Mouse (Mus musculus) heart, embryonic 15.5 days (tissue): ENCODE data around the gene Ednra. TPM values are rescaled to one million over a fixed set of nuclear protein-coding genes. Genes with fewer than 3 reads are reported as not detected.
A peak's percentile ranks its signal among the peaks of the same experiment; 100 is the strongest.

Experiments used
- ATAC-seq: fragments of 200-750 bp; cut with Nextera tagmentation; replicated peaks from 2 replicates; pipeline ENCODE4 v1.8.0; 2017; ENCODE audit warnings: low read depth, moderate TSS enrichment; ENCODE audit not compliant: insufficient number of reproducible peaks, insufficient read depth, low FRiP score
- H3K27ac ChIP-seq: fragments of 300-500 bp; sonication (generic); 2 replicates; pipeline ENCODE4 v1.5.1; 2015; ENCODE audit warnings: mild to moderate bottlenecking, inconsistent platforms
- H3K27me3 ChIP-seq: fragments of 300-500 bp; sonication (generic); 2 replicates; pipeline ENCODE4 v1.6.1; 2015; ENCODE audit warnings: inconsistent platforms
- H3K36me3 ChIP-seq: fragments of 300-500 bp; sonication (generic); 2 replicates; pipeline ENCODE4 v1.6.1; 2015; ENCODE audit warnings: mild to moderate bottlenecking, inconsistent platforms
- H3K4me1 ChIP-seq: fragments of 300-500 bp; sonication (generic); replicated peaks from 2 replicates; pipeline ENCODE4 v1.6.1; 2015; ENCODE audit warnings: inconsistent platforms
- H3K4me2 ChIP-seq: fragments of 300-500 bp; sonication (generic); 2 replicates; pipeline ENCODE4 v1.6.1; 2015; ENCODE audit warnings: inconsistent platforms, mild to moderate bottlenecking, moderate library complexity
- H3K4me3 ChIP-seq: fragments of 300-500 bp; sonication (generic); 2 replicates; pipeline ENCODE4 v1.5.1; 2015; ENCODE audit warnings: mild to moderate bottlenecking, inconsistent platforms
- H3K9ac ChIP-seq: fragments of 300-500 bp; sonication (generic); 2 replicates; pipeline ENCODE4 v1.6.1; 2015; ENCODE audit warnings: mild to moderate bottlenecking, inconsistent platforms
- H3K9me3 ChIP-seq: fragments of 300-500 bp; sonication (generic); replicated peaks from 2 replicates; pipeline ENCODE4 v1.6.1; 2016; ENCODE audit warnings: inconsistent platforms
- WGBS: fragments of 180-500 bp; shearing (Covaris S2); methylation state at CpG from one replicate; pipeline ENCODE4 v1.1.7; 2015; ENCODE audit warnings: mixed read lengths; 5-methylcytosine and 5-hydroxymethylcytosine counted together
- polyA plus RNA-seq: library from polyadenylated mRNA; unstranded; fragments of >200 nt; fragmentation: Nextera tagmentation; extraction: Ambion mirVana; gene quantifications from 2 replicates; pipeline ENCODE4 v1.2.1, GENCODE M21; 2015

Ednra gene
- polyA plus RNA-seq, 1 experiment from 2014 or later = 35.6 TPM

- H3K4me1 ChIP-seq = peaks cover 6% of the 10 kb centered on the region; the same call in 1 of the 2 replicates
- H3K4me2 ChIP-seq = no peak overlapping the region
- H3K9ac ChIP-seq = no peak overlapping the region
- H3K4me3 ChIP-seq = no peak overlapping the region
- H3K27me3 ChIP-seq = no peaks in the 10 kb centered on the region
- no peaks in the 10 kb centered on the region for H3K9me3 ChIP-seq
- ATAC-seq = no peak
- H3K36me3 ChIP-seq = no peaks in the 10 kb centered on the region
- H3K27ac ChIP-seq = no peak overlapping the region
- 73% methylated on average over 5 of the region's 5 CpGs for WGBS
Measured at GRCm38 (mm10) chr8:77640093-77640839, 84.0 kb downstream of the Ednra start.

GRCm38 (mm10) chr8:77637593-77637992 is 86.7 kb downstream of the Ednra start:
- 88% methylated on average over 3 of the region's 3 CpGs for WGBS

GRCm38 (mm10) chr8:77634035-77634434 is 90.2 kb downstream of the Ednra start:
- Histone ChIP-seq H3K9ac (no peak overlapping the region), H3K27me3 (no peaks in the 10 kb centered on the region), H3K4me3 (no peak overlapping the region), H3K4me2 (no peak overlapping the region), H3K36me3 (no peaks in the 10 kb centered on the region), H3K4me1 (0 out of 2 replicates have a peak, but pooled peaks cover 2% of the 10 kb centered on the region), H3K9me3 (no peaks in the 10 kb centered on the region), H3K27ac (no peak overlapping the region)
- ATAC-seq = no peak
- WGBS = 62% methylated on average over 5 of the region's 5 CpGs

More at GRCm38 (mm10) chr8:77637593-77637992, 86.7 kb downstream of the Ednra start:
- Histone ChIP-seq H3K36me3 (no peaks in the 10 kb centered on the region), H3K9me3 (no peaks in the 10 kb centered on the region), H3K27me3 (no peaks in the 10 kb centered on the region), H3K4me2 (no peak overlapping the region), H3K4me1 (peaks cover 8% of the 10 kb centered on the region; the same call in 1 of the 2 replicates), H3K4me3 (no peak overlapping the region), H3K9ac (no peak overlapping the region), H3K27ac (no peak overlapping the region)
- no peak for ATAC-seq

DNA sequence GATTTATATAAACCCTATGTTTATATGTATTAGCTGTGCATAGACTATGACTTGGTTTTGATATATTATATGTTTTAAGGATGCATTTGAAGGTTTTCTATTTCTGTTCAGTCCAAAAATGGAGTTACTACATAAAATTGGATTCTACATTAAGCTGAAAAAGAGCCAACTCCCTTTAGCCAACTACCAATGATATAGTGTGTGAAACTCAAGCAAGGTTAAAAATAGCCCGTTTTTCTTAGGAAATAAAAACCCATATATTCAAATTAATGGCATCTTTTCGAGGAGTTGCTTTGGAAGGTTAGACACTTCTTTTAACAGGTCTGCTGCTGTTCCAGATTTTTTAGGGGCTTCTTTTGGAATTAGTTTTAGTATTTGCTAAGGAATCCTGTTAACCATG is 91.1 kb downstream of the Ednra start:
- no peak overlapping the region for H3K27ac ChIP-seq
- 70% methylated on average over 2 of the region's 2 CpGs for WGBS
- no peak overlapping the region for H3K4me3 ChIP-seq
- H3K4me1 ChIP-seq = 0 out of 2 replicates have a peak, but pooled peaks cover 2% of the 10 kb centered on the region
- no peaks in the 10 kb centered on the region for H3K27me3 ChIP-seq
- ATAC-seq = no peak
- no peaks in the 10 kb centered on the region for H3K9me3 ChIP-seq
- H3K4me2 ChIP-seq = no peak overlapping the region
- no peak overlapping the region for H3K9ac ChIP-seq
- no peaks in the 10 kb centered on the region for H3K36me3 ChIP-seq

- Histone ChIP-seq H3K4me3 (no peak overlapping the region), H3K4me1 (0 out of 2 replicates have a peak, but pooled peaks cover 2% of the 10 kb centered on the region), H3K27me3 (no peaks in the 10 kb centered on the region), H3K27ac (no peak overlapping the region), H3K4me2 (no peak overlapping the region), H3K36me3 (no peaks in the 10 kb centered on the region), H3K9me3 (no peaks in the 10 kb centered on the region), H3K9ac (no peak overlapping the region)
- 55% methylated on average over 3 of the region's 3 CpGs for WGBS
- ATAC-seq = no peak
Measured at GRCm38 (mm10) chr8:77630691-77631090, 93.6 kb downstream of the Ednra start.

GRCm38 (mm10) chr8:77629858-77630537 is 94.3 kb downstream of the Ednra start:
- peak; percentile 55; the same call in 1 of the 2 replicates for ATAC-seq
- 18% methylated on average over 15 of the region's 15 CpGs for WGBS

DNA sequence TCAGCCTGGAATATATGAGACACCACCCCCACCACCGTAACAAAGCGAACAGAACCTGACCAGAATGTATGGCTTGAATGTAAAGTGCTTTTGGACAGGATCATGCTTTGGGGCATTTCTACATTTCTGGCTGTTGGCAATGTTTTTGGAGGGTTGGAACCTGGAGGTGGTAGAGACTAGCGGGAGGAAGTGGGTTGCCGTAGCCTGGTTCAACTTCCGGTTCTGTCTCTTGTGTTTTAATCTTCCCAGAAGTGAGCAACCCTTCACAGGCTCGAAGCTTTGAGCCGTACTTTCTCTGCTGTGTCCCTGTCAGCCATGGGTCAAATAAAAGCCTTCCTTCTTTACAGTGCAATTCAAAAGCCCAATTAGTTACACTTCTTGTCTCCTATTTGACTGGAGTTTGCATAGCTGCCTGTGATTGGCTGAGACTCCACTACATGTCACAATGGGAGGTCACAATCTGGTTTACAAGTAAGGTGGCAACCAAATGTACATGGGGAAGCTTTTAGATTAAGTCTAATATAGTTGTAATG is 100.5 kb downstream of the Ednra start:
- Histone ChIP-seq H3K27me3 (no peaks in the 10 kb centered on the region), H3K4me3 (no peak overlapping the region), H3K4me1 (no peaks in the 10 kb centered on the region), H3K4me2 (no peak overlapping the region), H3K27ac (no peak overlapping the region), H3K36me3 (no peaks in the 10 kb centered on the region), H3K9me3 (no peaks in the 10 kb centered on the region), H3K9ac (no peak overlapping the region)
- WGBS = 90% methylated on average over 7 of the region's 7 CpGs
- no peak for ATAC-seq

More at GRCm38 (mm10) chr8:77629858-77630537, 94.3 kb downstream of the Ednra start:
- Histone ChIP-seq H3K36me3 (no peaks in the 10 kb centered on the region), H3K27ac (no peak overlapping the region), H3K9me3 (no peaks in the 10 kb centered on the region), H3K4me3 (no peak overlapping the region), H3K9ac (no peak overlapping the region), H3K4me1 (0 out of 2 replicates have a peak, but pooled peaks cover 2% of the 10 kb centered on the region), H3K27me3 (no peaks in the 10 kb centered on the region), H3K4me2 (no peak overlapping the region)

- no peak overlapping the region for H3K9ac ChIP-seq
- no peaks in the 10 kb centered on the region for H3K27me3 ChIP-seq
- ATAC-seq = no peak
- no peak overlapping the region for H3K4me2 ChIP-seq
- H3K4me1 ChIP-seq = no peaks in the 10 kb centered on the region
- H3K27ac ChIP-seq = no peak overlapping the region
- WGBS = 50% methylated on average over 2 of the region's 2 CpGs
- no peak overlapping the region for H3K4me3 ChIP-seq
- no peaks in the 10 kb centered on the region for H3K9me3 ChIP-seq
- H3K36me3 ChIP-seq = no peaks in the 10 kb centered on the region
Measured at GRCm38 (mm10) chr8:77617916-77618315, 106.3 kb downstream of the Ednra start.

Other genes with a start within 250 kb of the Ednra start
- gene Arhgap10, start 206.5 kb downstream of the Ednra start, polyA plus RNA-seq = 26.6 and 29.3 TPM in 2 replicates
- 11.2 and 13.1 TPM in 2 replicates for gene Prmt9, start 175.1 kb downstream of the Ednra start, polyA plus RNA-seq
- gene Tmem184c, start 113.8 kb downstream of the Ednra start, polyA plus RNA-seq = 21.9 and 22.6 TPM in 2 replicates